Mouse (Mus musculus) layer of hippocampus, adult 2 months (tissue): ENCODE results near the gene Jak2. TPM values are rescaled to one million over a fixed set of nuclear protein-coding genes. Genes with fewer than 3 reads are reported as not detected.

Experiments used
- DNase-seq, 2 experiments: peaks; one replicate each; pipeline ENCODE4 v3.0.0; 2022; ENCODE audit warnings: low spot score in 2 of 2
- H3K27ac ChIP-seq: fragments of 200-600 bp; 2 replicates; pipeline ENCODE4 v1.8.1; 2022
- H3K4me3 ChIP-seq: fragments of 200-600 bp; 2 replicates; pipeline ENCODE4 v1.8.1; 2022; ENCODE audit warnings: mild to moderate bottlenecking
- CTCF ChIP-seq: fragments of 200-600 bp; conservative IDR thresholded peaks from 2 replicates; pipeline ENCODE4 v1.8.1; 2022; ENCODE audit warnings: antibody characterized with exemption, mild to moderate bottlenecking, moderate library complexity
- total RNA-seq, 2 experiments: library from RNA; stranded (reverse); gene quantifications; 2 replicates each; pipeline ENCODE4 v1.2.3; 2021

The Jak2 gene
- total RNA-seq, 2 experiments from 2014 or later: 27.1 to 28.1 TPM

- no peak for TF ChIP-seq CTCF
- no peak for DNase-seq
- H3K4me3 ChIP-seq: peak overlapping the region; percentile 85
- peak overlapping the region; percentile 89 for H3K27ac ChIP-seq
These were observed 110.7 kb downstream of the Jak2 start for GRCm38 (mm10) chr19:29362173-29362930.

Other genes with a start within 250 kb of the Jak2 start
- gene Ak3, start 203.9 kb upstream of the Jak2 start, total RNA-seq: 10 to 100 TPM; 51.5 to 53.0 TPM
- 10 to 100 TPM; 19.3 to 22.0 TPM for gene Rcl1, start 150.5 kb upstream of the Jak2 start, total RNA-seq
- 1 to 10 TPM in 1 of 2 experiments, under 1 TPM in 1; 0.74 to 1.3 TPM for gene Insl6, start 73.5 kb downstream of the Jak2 start, total RNA-seq
- gene Rln1, start 82.8 kb downstream of the Jak2 start, total RNA-seq: 1 to 10 TPM; 2.2 to 4.1 TPM
- gene Plgrkt, start 115.6 kb downstream of the Jak2 start, total RNA-seq: 10 to 100 TPM; 26.4 to 27.6 TPM
- gene Cd274, start 115.6 kb downstream of the Jak2 start, total RNA-seq: 1 to 10 TPM in 1 of 2 experiments, under 1 TPM in 1; 1.00 to 1.2 TPM
- not detected for gene Pdcd1lg2, start 159.1 kb downstream of the Jak2 start, total RNA-seq